Mouse (Mus musculus): ENCODE measurements around the gene Gng12.
"Not testable (repeated sequence)": the region's sequence is repeated elsewhere in the genome, so short reads cannot be mapped to it uniquely, and the experiment has no call there.

The Gng12 gene

DNA sequence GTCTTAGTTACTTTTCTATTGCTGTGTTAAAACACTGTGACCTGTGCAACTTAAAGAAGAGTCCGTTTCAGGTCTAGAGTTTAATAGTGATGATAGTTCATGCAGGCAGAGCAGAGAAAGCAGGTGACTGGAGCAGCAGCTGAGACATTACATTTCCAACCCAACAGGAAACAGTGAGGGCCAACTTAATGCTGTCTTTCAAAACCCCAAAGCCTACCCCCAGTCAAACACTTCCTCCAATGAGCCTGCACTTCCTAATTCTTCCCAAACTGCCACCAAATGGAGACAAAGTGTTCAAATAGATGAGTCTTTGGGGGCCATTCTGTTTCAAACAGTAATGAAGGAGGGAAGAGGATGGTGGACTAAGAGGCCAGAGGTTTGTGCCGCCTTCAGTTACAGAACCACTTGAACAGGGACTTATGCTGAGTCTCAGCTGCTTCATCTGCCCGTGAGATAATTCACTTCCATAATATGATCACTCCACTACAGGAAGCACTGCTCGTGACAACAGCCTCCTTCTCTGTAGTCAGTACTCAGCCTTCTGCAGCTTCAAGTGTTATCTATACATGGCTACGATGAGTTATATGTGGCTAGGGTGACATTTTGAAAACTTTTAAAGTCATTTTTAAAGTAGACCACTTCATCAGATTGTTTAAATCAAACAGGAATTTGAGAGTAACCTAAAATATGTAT, 55.7 kb downstream of the Gng12 start:
- in situ Hi-C loops (cut with MboI, MseI), result loop anchor here (5.0 to 10.0 kb wide), 2 partner anchors 55 to 407 kb away; partner anchors contain the start of gene Gng12 (in 1 of the 2)

DNA sequence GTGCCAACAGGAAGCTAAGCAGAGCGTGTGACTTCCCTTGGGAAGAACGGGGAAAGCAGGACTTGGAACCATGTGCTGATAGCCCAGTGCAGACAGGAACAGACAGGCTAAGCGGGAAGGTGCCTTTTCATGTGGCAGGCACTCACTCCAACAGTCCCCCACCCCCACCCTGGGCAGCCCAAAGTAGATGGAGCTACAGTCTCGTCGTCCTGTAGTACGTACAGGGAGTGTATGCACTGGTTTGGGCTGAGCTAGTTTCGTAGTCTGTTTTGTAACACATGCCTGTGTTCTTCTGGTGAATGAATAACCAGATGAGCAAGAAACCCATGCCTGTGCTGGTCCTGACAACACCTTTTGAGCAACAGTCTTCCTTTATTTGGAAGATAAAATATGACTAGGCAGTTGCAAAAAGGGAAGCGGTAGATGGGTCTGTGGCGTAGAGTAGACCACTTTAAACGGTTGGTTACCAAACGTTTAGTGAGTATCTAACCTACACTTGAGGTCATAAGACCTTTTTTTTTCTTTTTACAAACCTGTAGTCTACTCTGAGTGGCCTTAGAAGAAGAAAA, 57.8 kb downstream of the Gng12 start:
- in situ Hi-C loops (cut with MboI, MseI), result loop anchor here (5.0 to 10.0 kb wide), 2 partner anchors 57 to 409 kb away; partner anchors contain the start of gene Gng12 (in 1 of the 2)

DNA sequence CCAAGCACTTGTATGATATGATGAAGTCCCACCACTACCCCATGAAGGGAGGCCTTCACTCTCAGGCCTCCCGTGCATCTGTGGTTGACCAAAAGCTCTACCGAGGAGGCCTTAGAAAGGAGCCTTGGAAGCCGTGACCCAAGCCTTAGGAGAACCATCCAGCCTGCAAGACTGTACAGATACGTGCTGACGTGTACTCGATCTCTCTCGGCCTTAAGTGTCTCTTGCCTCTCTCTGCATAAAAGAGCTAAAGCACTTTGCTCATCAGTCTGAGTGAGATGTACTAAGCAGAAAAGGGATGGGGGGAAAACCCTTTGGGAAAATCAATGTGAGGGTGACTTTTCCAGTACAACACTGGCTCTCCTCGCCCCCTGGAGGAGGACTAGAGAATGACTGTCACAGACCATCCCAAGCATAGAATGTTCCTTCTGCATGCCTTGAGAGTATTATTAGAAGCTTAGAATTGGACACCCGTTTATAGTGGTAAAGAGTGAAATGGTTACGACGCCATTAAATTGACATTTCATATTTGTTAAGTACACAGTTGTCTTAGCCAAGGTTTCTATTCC, 59.0 kb downstream of the Gng12 start:
- in situ Hi-C loops (cut with MboI, MseI), result loop anchor here in 1 of 2 experiments (10.0 kb wide), 1 partner anchor 410 kb away; no protein-coding TSS in a partner anchor

DNA sequence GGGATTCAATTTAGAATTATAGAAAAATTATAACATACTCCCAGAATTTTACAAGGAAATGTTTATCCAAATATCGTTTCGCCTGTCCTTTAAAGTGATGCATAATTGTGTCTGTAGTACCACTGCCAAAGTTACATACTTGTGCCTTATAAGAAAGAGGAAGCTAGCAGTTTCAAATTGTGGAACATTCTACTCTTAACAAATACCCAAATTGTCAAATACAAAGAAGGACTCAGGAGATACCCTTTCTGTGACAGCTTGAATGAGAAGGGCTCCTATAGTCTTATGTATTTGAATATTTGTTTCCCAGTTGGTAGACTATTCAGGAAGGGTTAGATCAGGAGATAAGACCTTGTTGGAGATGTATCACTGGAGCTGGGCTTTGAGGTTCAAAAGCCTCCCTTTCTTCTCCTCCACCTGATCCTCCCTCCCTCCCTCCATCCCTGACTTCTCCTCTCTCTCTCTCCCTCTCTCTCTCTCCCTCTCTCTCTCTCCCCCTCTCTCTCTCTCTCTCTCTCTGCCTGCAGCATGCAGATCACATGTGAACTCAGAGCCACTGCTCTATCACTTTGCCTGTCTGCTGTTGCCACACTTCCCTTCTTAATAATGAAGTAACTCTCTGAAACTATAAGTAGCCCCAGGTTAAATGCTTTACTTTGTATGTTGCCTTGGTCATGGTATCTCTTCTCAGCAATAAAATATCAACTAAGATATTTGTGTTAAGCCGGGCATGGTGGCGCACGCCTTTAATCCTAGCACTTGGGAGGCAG, 62.5 kb downstream of the Gng12 start:
- in situ Hi-C loops (cut with MboI, MseI), result loop anchor here in 1 of 2 experiments (10.0 kb wide), 1 partner anchor 414 kb away; no protein-coding TSS in a partner anchor

DNA sequence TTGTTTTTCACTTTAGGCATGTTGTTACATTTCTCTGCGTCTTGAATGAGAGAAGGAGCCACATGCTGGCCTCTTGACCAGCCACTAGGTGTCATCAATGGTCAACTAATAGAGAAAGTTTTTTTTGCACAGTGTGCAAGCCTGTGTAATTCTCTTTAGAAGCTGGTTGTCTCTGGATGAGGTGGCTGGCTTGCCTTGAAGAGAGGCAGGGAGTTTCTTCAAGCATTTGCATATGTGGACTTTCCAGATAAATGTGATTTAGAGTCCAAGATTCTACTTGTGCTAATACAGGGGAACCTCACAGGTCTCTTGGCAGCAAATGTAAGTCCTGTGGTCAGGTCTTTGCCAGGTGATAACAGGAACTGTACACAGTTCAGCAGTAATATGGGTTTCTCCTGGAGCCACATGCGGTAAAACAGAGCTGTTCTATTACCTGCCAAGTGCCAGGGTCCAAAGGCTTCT, 66.4 kb downstream of the Gng12 start:
- in situ Hi-C loops (cut with MboI, MseI), result no loop called here

DNA sequence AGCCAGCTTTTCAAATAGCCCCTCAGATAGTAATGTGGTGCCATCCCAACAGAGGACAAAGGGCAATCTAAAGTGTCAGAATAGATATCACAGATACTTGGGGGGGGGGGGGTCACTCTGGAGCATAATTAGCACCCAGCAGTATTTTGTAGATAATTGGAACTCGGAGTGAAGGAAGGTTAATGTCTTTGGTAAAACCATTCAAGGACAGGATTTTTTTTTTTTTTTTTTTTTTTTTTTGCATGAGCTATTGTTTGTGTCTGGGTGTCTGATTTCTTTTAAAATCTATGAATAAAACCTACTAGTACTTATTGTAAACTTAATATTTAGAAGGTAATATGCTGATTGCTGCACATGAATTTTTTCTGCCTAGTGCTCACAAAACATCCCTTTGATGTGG, 66.9 kb downstream of the Gng12 start:
- in situ Hi-C loops (cut with MboI, MseI), result no loop called here

DNA sequence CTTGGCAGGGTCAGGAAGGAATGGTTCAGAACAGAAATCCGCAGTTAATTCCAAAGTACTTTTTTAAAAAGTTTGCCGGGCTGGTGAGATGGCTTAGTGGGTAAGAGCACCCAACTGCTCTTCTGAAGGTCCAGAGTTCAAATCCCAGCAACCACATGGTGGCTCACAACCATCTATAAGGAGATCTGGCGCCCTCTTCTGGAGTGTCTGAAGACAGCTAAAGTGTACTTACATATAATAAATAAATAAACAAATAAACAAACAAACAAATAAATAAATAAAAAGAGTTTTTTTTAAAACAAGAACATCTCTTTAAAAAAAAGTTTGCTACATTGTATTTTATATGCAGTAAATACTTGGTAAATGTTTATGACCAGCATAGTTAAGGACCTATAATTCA, 67.5 kb downstream of the Gng12 start:
- in situ Hi-C loops (cut with MboI, MseI), result not testable (repeated sequence)

DNA sequence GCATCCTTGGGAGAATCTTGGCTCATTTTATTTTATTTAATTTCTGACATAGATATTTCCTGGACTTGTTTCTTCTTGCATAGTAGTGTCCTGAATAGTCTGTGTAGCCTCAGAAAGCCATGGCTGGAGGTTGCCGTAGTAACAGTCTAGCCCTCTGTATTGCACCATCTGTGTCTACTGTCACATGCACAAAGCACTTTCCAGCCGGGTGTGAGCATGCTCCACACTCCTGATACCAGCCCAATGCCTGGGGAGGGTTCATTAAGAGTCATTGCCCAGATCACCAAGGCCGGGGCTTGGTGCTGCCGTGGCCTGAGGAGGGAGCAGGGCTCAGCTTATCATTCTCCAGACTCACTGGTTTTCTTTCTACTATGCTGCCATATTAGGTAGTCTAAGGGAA, 68.0 kb downstream of the Gng12 start:
- in situ Hi-C loops (cut with MboI, MseI), result no loop called here

DNA sequence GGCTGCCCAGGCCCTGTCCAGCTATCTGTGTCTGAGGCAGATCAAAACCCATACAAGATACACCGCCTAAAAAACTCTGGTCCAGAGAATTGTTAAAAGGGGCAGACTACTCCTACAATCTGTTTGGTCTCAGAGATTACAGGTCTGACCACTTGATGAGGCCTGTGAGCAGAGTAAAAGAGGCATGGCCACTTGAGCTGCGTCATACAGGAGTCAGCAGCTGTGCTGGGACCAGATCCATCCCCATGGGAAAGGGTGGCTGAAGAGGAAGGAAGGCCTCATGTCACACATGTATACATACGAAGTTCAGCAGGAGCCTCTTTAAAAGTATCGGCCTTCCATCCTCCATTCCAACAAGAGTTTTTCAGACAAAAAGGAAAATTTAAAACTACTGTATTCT, 69.0 kb downstream of the Gng12 start:
- in situ Hi-C loops (cut with MboI, MseI), result loop anchor here (5.0 kb wide), 2 partner anchors 182 to 197 kb away; no protein-coding TSS in a partner anchor

DNA sequence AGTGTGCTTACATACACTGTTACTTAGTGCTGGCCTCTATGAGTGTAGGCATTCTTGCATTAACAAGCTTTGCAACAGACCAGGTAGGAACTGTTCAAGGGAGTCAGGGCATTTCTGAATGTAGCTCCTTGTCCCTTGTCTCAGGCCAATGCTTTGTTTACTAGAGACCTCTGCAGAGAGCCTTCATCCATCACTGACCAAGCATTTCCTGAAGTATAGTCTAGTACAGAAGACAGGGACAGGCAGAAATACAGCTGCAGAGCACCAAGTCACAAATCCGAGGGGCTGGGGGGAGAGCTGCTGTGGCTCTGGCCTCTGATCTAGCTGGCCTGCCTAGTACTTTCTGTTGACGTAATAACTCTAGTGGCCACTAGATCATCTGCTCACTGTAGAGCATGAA, 71.6 kb downstream of the Gng12 start:
- in situ Hi-C loops (cut with MboI, MseI), result loop anchor here (5.0 kb wide), 2 partner anchors 180 to 195 kb away; no protein-coding TSS in a partner anchor

DNA sequence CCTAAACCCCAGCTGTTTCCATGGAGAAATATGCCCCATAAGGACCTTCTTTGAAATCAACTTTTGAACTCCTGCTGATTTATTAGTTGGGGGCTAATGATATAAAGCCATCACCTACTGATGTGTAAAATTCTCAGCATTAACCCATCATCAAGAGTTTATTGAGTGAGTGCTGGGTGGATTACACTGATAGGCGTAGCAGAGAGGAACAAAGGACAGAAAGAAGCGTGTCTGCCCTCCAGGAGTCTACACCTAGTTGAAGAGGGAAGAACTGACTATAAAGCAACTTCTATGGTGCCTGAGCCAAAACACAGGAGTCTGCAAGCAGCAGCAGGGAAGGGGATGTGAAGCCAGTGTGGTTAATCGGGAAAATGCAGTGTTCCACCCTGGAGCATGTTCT, 73.2 kb downstream of the Gng12 start:
- in situ Hi-C loops (cut with MboI, MseI), result loop anchor here (5.0 kb wide), 2 partner anchors 178 to 193 kb away; no protein-coding TSS in a partner anchor

DNA sequence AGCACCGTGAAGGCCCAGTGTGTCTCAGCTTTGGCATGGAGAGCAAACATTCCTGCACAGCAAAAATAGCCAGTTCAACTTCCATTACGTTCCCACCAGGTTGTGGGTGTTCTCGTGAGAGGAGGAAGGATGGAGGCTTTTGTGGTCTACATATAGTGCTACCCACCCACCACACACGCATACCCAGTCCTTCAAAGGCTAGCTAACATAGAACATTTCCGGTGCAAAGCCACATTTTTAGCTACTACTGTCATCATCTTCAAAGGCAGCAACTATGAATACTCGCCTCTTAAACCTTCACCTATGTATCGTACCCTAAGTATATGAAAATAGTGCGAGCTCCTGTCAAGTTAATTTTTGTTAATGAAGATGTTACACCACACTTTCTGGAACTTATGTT, 76.1 kb downstream of the Gng12 start:
- in situ Hi-C loops (cut with MboI, MseI), result no loop called here

DNA sequence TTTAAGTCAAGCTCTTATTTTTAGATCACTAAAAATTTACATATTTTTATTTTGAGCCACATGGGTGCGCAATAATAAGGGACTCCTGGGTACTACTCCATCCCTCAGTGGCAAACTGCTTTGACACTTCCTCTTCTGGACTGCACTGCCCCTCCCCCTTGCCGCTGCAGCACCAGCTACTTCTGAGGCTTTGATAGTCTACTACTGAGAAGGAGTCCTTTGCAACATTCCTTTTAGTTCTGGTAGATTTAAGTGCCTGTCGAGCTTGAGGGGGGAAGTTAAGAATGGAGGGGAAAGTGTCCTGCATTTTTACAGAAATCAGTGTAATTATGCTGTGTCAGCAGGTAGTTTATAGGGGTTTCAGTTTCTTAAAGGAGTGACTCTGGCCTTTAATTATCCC, 77.0 kb downstream of the Gng12 start:
- in situ Hi-C loops (cut with MboI, MseI), result no loop called here

DNA sequence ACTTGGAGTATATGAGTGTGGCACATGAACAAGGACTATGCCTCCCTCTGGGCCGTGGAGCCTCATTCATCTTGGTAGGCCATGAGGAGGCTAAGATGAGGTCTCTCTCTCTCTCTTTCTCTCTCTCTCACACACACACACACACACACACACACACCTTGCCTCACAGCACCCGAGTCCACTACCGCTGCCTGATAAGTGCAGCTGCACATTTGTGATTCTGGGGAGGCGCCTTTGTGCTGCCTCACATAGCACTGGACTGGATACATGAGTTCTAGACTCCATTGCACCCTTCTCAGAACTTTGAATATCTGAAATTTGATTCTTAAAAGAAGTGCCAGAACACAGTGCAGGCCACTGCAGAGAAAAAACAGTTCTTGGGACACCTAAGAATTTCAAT, 79.3 kb downstream of the Gng12 start:
- in situ Hi-C loops (cut with MboI, MseI), result loop anchor here in 1 of 2 experiments (5.0 kb wide), 1 partner anchor 42 kb away; no protein-coding TSS in a partner anchor

DNA sequence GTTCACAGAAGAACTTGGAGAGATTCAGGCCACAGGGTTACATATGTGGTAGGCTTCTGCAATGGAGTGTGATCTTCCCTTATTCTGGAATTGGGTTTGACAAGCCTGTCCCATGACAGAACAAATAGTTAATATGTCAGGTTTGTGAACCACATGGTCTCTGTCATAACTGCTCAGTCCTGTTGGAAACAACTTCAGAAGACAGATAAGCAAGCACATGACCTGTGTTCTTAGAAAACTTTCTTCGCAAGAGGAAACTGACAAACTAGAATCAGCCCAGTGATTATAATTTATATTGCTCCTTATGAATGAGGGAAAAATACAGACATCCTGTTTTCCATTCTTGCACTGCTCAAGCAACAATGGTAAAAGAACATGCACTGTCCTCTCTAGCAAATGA, 83.0 kb downstream of the Gng12 start:
- in situ Hi-C loops (cut with MboI, MseI), result loop anchor here in 1 of 2 experiments (5.0 kb wide), 1 partner anchor 38 kb away; no protein-coding TSS in a partner anchor

DNA sequence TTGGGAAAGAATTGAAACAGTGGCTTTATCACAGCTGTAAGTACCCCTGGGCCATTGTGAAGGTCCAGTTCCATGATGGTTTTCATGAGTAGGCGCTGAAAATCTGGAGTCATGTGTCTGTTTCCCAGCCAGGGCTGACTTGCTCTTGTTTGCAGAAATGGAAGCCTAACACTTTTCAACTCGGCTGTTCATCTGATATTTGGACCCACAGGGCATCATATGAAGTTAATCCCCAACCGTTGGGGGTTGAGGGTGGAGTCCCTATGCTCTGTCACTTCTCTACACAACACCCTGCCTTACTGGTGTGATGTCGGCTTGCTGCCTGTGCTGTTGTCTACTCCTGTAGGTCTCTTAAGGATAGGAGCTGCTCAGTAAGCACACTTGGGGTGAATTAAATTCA, 83.8 kb downstream of the Gng12 start:
- in situ Hi-C loops (cut with MboI, MseI), result no loop called here

DNA sequence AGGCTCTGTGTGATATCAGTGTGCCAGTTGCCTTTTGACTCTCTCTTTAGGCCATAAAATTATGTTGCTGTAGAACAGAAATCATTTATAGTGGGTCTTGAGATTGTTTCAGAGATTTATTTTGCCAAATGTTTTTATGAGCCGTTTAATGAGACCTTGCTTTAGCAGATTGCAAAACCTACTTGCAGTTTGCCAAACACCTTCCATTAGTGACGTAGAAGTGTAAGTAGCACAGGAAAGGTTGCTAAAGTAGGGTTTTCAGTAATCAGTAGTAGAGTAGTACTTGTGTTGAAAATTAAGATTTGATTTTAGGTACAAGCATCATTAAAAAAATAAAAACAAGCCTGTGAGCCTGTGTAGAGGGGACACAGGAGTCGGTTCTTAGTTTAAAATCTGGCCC, 85.2 kb downstream of the Gng12 start:
- in situ Hi-C loops (cut with MboI, MseI), result no loop called here

DNA sequence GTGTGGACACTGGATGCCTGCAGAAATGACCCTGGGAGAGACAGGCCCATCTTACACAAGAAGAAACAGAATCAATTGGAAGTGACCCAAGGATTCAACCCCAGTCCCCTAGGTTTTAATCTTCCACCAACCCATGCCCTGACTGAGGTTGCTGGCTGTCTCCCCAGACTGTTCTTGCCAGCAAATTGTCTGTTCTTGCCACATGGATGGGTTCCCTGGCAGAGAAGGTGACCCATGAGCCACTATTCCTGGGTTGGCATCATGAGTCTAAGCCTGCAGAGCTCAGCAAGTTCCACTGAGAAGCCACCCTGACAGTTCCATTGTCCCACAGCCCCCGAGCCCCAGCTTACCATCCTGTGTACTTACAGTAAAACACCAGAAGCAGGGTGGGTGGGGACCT, 85.7 kb downstream of the Gng12 start:
- in situ Hi-C loops (cut with MboI, MseI), result no loop called here

DNA sequence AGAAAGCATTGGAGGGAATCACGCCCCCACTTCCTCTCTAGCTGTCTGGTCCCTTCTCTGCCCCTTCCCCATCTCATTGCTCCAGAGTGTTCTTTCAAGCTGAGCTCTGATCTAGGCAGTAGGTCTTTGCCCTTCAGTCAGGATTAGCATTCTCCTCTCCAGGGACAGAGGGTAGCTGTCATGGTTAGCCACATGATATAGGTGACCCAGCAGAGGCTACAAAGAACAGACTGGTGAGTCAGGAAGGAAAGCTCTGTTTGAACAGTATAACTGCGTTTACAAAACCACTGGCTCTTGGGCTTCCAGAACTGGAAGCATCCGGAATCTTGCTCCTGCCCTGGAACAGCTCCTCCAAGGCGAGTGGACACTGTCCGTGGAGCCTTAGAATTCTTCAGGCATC, 87.9 kb downstream of the Gng12 start:
- in situ Hi-C loops (cut with MboI, MseI), result no loop called here

DNA sequence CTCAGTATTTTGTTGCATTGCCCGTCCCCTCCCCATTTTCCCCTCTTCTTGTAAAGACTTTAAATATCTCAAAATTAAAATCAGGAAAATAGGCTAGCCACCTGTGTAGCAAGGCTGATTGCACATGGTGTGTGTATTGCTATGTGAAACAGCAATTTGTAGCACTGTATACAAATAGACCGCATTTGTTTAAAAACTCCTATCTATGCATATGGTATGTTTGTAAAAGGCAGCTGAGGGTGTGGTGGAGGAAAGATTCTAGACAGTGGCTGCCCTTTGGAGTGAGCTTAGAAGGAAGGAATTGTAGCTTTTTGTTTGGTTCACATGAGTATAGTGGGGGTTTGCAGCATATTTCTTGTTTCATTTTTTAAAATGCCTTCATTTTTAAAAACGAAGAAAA, 88.5 kb downstream of the Gng12 start:
- in situ Hi-C loops (cut with MboI, MseI), result loop anchor here in 1 of 2 experiments (5.0 kb wide), 1 partner anchor 83 kb away; no protein-coding TSS in a partner anchor

DNA sequence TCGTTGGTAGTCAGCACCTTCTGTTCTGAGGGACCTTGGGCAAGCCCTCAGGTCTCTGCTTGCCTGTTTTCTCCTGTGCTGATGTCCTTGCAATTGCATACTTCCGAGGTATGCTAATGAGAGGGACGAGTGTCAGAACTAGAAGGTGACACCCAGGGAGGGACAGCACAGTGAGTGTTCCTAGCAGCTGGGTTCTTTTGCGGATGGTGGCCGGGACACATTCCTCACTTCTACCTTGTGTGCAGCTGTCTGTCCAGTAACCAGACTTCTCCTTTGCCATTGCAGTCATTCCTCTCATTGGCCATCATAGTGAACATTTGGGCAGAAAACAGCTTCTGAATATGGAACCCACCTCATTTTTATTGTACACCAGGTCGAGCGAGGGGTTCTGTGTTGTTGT, 89.3 kb downstream of the Gng12 start:
- in situ Hi-C loops (cut with MboI, MseI), result loop anchor here in 1 of 2 experiments (5.0 kb wide), 1 partner anchor 82 kb away; no protein-coding TSS in a partner anchor
